Mouse (Mus musculus): ENCODE measurements around the gene Tnni2. TPM values are rescaled to one million over a fixed set of nuclear protein-coding genes. Genes with fewer than 3 reads are reported as not detected.

Gene Tnni2
- total and polyA plus RNA-seq, 2 experiments from 2014 or later = 8.9 TPM; not detected in 1

- Histone ChIP-seq H3K4me2 (ENCODE audit: low read depth, low read length) (no peak overlapping the region), H3K4me1 (ENCODE audit: control insufficient read depth, insufficient read depth) (peaks cover 19% of the 10 kb centered on the region), H3K9ac (replicated peaks; ENCODE audit: low read depth, low read length) (no peak overlapping the region), H3K4me3 (ENCODE audit: low read depth, low read length) (no peak overlapping the region), H3K27me3 (ENCODE audit: control insufficient read depth, insufficient read depth, low read length) (no peaks in the 10 kb centered on the region), H3K9me3 (replicated peaks; ENCODE audit: control insufficient read depth, low read length) (no peaks in the 10 kb centered on the region), H3K27ac (ENCODE audit: low read depth) (peak overlapping the region; percentile 68), H3K36me3 (replicated peaks; ENCODE audit: control insufficient read depth, insufficient read depth, low read length) (no peaks in the 10 kb centered on the region)
- peak; percentile 51 for DNase-seq (ENCODE audit: low spot score)
- TF ChIP-seq EP300 (IDR thresholded peaks at IDR 0.05; ENCODE audit: low read depth) (no peak), CTCF (IDR thresholded peaks at IDR 0.05; ENCODE audit: low read depth) (no peak)
- ATAC-seq (ENCODE audit: insufficient read depth, low read depth) = peak; percentile 12; the same call in 1 of the 2 replicates
- WGBS = 74% methylated on average over 7 of the region's 7 CpGs
Measured at GRCm38 (mm10) chr7:142470171-142470691, 28.6 kb downstream of the Tnni2 start.

DNA sequence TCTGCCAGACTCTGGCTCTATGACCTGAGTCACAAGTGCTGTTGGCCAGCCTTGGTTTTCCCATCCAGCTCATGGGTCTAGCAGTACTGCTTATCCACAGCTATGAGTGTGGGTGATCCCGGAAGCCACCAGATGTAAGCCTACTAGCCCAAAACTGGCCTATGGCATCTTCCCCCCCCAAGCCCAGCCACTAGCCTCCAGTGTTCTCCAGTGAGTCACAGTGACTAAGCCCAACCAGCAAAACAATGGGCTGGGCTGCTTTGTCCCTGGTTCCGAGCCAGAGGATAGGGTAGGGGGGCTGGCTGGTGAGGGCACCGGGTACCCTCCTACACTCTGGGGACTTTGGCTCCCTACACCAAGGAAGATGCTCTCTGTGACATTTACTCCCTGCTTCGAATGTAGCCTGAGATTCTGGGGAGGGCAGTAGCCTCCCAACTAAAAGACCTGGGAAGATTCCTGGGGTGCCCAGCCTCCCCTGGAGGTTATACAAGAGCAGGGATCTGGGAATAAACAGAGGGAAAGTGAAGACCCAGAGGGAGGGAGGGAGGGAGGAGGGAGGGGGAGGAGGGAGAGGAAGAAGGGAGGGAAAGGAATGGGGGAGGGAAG is 29.3 kb downstream of the Tnni2 start:
- TF ChIP-seq EP300 (IDR thresholded peaks at IDR 0.05; ENCODE audit: low read depth) (0 out of 2 replicates have a peak, but pooled peaks have one; percentile 44), CTCF (IDR thresholded peaks at IDR 0.05; ENCODE audit: low read depth) (no peak)
- H3K4me2 ChIP-seq (ENCODE audit: low read depth, low read length) = no peak overlapping the region
- peak overlapping the region; percentile 46; the same call in 1 of the 2 replicates for H3K9ac ChIP-seq (replicated peaks; ENCODE audit: low read depth, low read length)
- ATAC-seq (ENCODE audit: insufficient read depth, low read depth) = peak; percentile 86
- no peaks in the 10 kb centered on the region for H3K9me3 ChIP-seq (replicated peaks; ENCODE audit: control insufficient read depth, low read length)
- H3K27ac ChIP-seq (ENCODE audit: low read depth) = peak overlapping the region; percentile 68
- DNase-seq (ENCODE audit: low spot score) = peak; percentile 80
- no peaks in the 10 kb centered on the region for H3K27me3 ChIP-seq (ENCODE audit: control insufficient read depth, insufficient read depth, low read length)
- no peak overlapping the region for H3K4me3 ChIP-seq (ENCODE audit: low read depth, low read length)
- peaks cover 24% of the 10 kb centered on the region for H3K4me1 ChIP-seq (ENCODE audit: control insufficient read depth, insufficient read depth)
- no peaks in the 10 kb centered on the region for H3K36me3 ChIP-seq (replicated peaks; ENCODE audit: control insufficient read depth, insufficient read depth, low read length)
- 9% methylated on average over 4 of the region's 4 CpGs for WGBS

GRCm38 (mm10) chr7:142471414-142471861 is 29.8 kb downstream of the Tnni2 start:
- Histone ChIP-seq H3K9ac (replicated peaks; ENCODE audit: low read depth, low read length) (peak overlapping the region; percentile 46), H3K9me3 (replicated peaks; ENCODE audit: control insufficient read depth, low read length) (no peaks in the 10 kb centered on the region)

GRCm38 (mm10) chr7:142471884-142472570 is 30.4 kb downstream of the Tnni2 start:
- no peaks in the 10 kb centered on the region for H3K9me3 ChIP-seq (replicated peaks; ENCODE audit: control insufficient read depth, low read length)
- H3K9ac ChIP-seq (replicated peaks; ENCODE audit: low read depth, low read length) = peak overlapping the region; percentile 46
- ATAC-seq (ENCODE audit: insufficient read depth, low read depth) (no peak), DNase-seq (ENCODE audit: low spot score) (no peak)
- H3K36me3 ChIP-seq (replicated peaks; ENCODE audit: control insufficient read depth, insufficient read depth, low read length) = no peaks in the 10 kb centered on the region
- no peak for TF ChIP-seq CTCF (IDR thresholded peaks at IDR 0.05; ENCODE audit: low read depth)
- H3K27ac ChIP-seq (ENCODE audit: low read depth) = peak overlapping the region; percentile 68
- H3K4me1 ChIP-seq (ENCODE audit: control insufficient read depth, insufficient read depth) = peaks cover 26% of the 10 kb centered on the region
- H3K27me3 ChIP-seq (ENCODE audit: control insufficient read depth, insufficient read depth, low read length) = no peaks in the 10 kb centered on the region
- WGBS = 36% methylated on average over 15 of the region's 15 CpGs
- no peak overlapping the region for H3K4me3 ChIP-seq (ENCODE audit: low read depth, low read length)
- peak overlapping the region; percentile 30; the same call in 1 of the 2 replicates for H3K4me2 ChIP-seq (ENCODE audit: low read depth, low read length)

More at GRCm38 (mm10) chr7:142471414-142471861, 29.8 kb downstream of the Tnni2 start:
- H3K4me3 ChIP-seq (ENCODE audit: low read depth, low read length) = no peak overlapping the region
- H3K27me3 ChIP-seq (ENCODE audit: control insufficient read depth, insufficient read depth, low read length) = no peaks in the 10 kb centered on the region
- H3K4me2 ChIP-seq (ENCODE audit: low read depth, low read length) = no peak overlapping the region
- H3K4me1 ChIP-seq (ENCODE audit: control insufficient read depth, insufficient read depth) = peaks cover 26% of the 10 kb centered on the region
- WGBS = 60% methylated on average over 6 of the region's 6 CpGs
- no peak for TF ChIP-seq CTCF (IDR thresholded peaks at IDR 0.05; ENCODE audit: low read depth)
- no peak for TF ChIP-seq EP300 (IDR thresholded peaks at IDR 0.05; ENCODE audit: low read depth)
- DNase-seq (ENCODE audit: low spot score) = no peak
- no peaks in the 10 kb centered on the region for H3K36me3 ChIP-seq (replicated peaks; ENCODE audit: control insufficient read depth, insufficient read depth, low read length)
- ATAC-seq (ENCODE audit: insufficient read depth, low read depth) = peak; percentile 11; the same call in 1 of the 2 replicates
- H3K27ac ChIP-seq (ENCODE audit: low read depth) = peak overlapping the region; percentile 68

DNA sequence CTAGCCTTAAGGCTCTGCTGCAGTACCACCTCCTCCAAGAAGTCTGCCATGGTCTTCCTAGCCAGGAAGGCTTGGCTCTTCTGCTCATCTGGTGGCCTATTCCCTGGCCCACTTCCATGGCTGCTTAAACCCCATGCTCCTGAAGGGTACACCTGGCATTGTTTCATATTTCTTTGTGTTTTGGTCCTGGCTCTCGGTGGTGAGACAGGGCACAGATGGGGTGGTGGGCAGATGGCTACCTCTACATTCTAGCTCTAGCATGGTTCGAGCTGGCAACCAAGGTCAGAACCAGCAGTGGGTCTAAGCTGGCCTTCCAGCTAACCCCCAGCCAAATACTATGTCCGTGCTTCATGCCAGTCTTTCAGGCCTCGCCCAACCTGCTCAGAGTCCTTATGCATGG is 31.3 kb downstream of the Tnni2 start:
- peaks cover 26% of the 10 kb centered on the region for H3K4me1 ChIP-seq (ENCODE audit: control insufficient read depth, insufficient read depth)
- no peaks in the 10 kb centered on the region for H3K36me3 ChIP-seq (replicated peaks; ENCODE audit: control insufficient read depth, insufficient read depth, low read length)
- no peaks in the 10 kb centered on the region for H3K9me3 ChIP-seq (replicated peaks; ENCODE audit: control insufficient read depth, low read length)
- H3K27me3 ChIP-seq (ENCODE audit: control insufficient read depth, insufficient read depth, low read length) = no peaks in the 10 kb centered on the region
- DNase-seq (ENCODE audit: low spot score) (no peak), ATAC-seq (ENCODE audit: insufficient read depth, low read depth) (no peak)
- no peak overlapping the region for H3K4me2 ChIP-seq (ENCODE audit: low read depth, low read length)
- TF ChIP-seq EP300 (IDR thresholded peaks at IDR 0.05; ENCODE audit: low read depth) = no peak
- no peak for TF ChIP-seq CTCF (IDR thresholded peaks at IDR 0.05; ENCODE audit: low read depth)
- H3K27ac ChIP-seq (ENCODE audit: low read depth) = peak overlapping the region; percentile 68; the same call in 1 of the 2 replicates
- 92% methylated on average over 4 of the region's 4 CpGs for WGBS
- H3K4me3 ChIP-seq (ENCODE audit: low read depth, low read length) = no peak overlapping the region
- no peak overlapping the region for H3K9ac ChIP-seq (replicated peaks; ENCODE audit: low read depth, low read length)

All from heart, postnatal 0 days (tissue).